Mouse (Mus musculus): ENCODE measurements around the gene Fam171a2. TPM values are rescaled to one million over a fixed set of nuclear protein-coding genes. Genes with fewer than 3 reads are reported as not detected.
A peak's percentile ranks its signal among the peaks of the same experiment; 100 is the strongest.

Gene Fam171a2
- polyA plus RNA-seq, 1 experiment, result 0.65 TPM

DNA sequence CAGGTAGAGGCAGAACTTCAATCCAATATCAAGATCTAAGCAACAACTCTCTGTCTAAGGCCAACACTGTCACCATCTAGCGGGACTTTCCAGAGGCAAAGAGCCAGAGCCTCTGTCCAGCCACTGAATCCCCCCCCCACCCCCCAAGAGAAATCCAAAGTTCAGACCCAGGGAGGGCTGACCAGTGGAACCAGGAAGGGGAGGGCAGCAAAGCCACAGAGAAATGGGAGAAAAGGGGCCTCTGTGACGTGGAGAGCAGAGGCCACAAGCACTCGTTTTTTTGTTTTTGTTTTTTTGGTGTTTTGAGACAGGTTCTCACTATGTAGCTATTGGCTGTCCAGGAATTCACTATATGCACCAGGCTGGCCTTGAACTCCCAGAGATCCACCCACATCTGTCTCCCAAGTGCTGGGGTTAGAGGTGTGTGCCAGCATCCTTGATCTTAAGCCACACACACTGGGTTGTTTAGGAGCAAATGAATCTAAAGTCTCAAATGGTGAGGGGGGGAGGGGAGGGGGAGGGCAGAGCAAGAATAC lies 37.6 kb downstream of the Fam171a2 start:
- Histone ChIP-seq H3K27ac (ENCODE audit: control insufficient read depth, insufficient read depth, low read depth, low read length, poor library complexity) (no peak overlapping the region), H3K4me1 (ENCODE audit: control insufficient read depth, insufficient read depth, low read length) (peaks cover 2% of the 10 kb centered on the region; the same call in 1 of the 2 replicates), H3K4me3 (replicated peaks; ENCODE audit: control insufficient read depth, low read depth, low read length) (no peak overlapping the region)
- WGBS, result 76% methylated on average over 3 of the region's 3 CpGs
- no peak for TF ChIP-seq CTCF (IDR thresholded peaks at IDR 0.05; ENCODE audit: control insufficient read depth, insufficient read depth, low read length)
- no peak for TF ChIP-seq POLR2A (IDR thresholded peaks at IDR 0.05; ENCODE audit: borderline replicate concordance, control insufficient read depth, low read depth, low read length)

DNA sequence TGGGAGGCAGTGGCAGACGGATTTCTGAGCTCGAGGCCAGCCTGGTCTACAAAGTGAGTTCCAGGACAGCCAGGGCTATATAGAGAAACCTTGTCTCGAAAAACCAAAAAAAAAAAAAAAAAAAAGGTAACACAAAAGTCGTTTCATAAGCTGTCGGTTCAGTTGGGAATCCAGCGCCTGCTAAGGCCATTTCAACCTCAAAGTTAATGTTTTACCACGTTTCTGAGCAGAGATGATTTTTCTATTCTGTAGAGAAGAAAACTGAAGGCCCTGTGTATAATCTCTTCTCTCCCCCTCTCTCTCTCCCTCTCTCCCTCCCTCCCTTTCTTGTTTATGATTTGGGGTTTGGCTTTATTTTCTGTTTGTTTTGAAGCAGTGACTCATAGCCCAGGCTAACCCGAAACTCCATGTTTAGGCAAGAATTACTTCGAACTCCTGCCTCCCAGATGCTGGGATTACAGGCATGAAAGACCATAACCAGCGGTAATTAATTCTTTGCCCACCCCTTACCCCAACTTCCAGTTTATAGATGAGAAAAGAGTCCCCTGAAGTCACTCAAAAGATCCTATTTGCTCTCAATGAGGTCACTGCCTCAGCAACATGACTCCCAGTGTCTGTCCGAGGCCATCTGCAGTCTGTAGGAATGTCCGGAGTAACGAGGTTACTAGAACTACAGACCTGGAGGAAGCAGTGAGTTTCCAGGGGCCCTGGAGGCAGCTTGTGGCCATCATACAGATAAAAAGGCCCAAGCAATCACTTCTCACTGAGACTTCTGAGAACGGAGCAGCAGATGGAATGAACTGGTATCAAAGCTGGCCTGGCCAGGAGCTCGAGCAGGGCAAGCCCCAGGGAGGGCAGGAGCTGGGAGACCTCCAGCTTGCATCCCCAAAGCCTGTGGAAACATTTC lies 38.3 kb downstream of the Fam171a2 start:
- TF ChIP-seq CTCF (IDR thresholded peaks at IDR 0.05; ENCODE audit: control insufficient read depth, insufficient read depth, low read length) (no peak), POLR2A (IDR thresholded peaks at IDR 0.05; ENCODE audit: borderline replicate concordance, control insufficient read depth, low read depth, low read length) (no peak)

DNA sequence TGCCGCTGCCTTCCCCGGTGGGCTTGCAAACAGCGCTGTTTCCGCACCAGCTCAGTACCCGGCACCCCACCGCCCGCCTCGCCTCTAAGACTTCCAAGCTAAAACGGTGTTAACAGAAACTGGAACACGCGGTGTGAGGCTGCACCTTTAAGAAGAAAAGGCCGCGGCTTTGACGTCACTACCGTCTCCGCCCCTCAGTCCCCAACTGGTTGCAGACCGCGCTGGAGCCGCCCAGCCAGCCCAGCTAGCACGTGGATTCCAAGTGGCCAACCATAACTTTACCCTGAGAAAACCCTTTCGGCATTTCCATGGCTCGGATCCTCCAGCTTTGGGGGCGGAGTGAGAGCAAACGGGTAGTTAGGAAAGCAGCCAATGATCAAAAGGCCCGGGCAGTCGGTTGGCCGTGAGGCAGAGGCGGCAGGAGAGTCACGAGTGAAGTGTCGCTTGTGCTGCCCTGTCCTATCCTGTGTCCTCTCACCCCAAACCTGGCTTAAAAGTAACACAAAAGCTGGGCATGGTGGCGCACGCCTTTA lies 39.1 kb downstream of the Fam171a2 start:
- no peak for TF ChIP-seq CTCF (IDR thresholded peaks at IDR 0.05; ENCODE audit: control insufficient read depth, insufficient read depth, low read length)
- TF ChIP-seq POLR2A (IDR thresholded peaks at IDR 0.05; ENCODE audit: borderline replicate concordance, control insufficient read depth, low read depth, low read length), result peak; percentile 60
- H3K27ac ChIP-seq (ENCODE audit: control insufficient read depth, insufficient read depth, low read depth, low read length, poor library complexity), result peak overlapping the region; percentile 85
- H3K4me1 ChIP-seq (ENCODE audit: control insufficient read depth, insufficient read depth, low read length), result peaks cover 2% of the 10 kb centered on the region; the same call in 1 of the 2 replicates
- under 1% methylated on average over 32 of the region's 32 CpGs for WGBS
- peak overlapping the region; percentile 67 for H3K4me3 ChIP-seq (replicated peaks; ENCODE audit: control insufficient read depth, low read depth, low read length)

More for the DNA sequence above, 38.3 kb downstream of the Fam171a2 start:
- 44% methylated on average over 15 of the region's 15 CpGs for WGBS
- Histone ChIP-seq H3K27ac (ENCODE audit: control insufficient read depth, insufficient read depth, low read depth, low read length, poor library complexity) (peak overlapping the region; percentile 85), H3K4me3 (replicated peaks; ENCODE audit: control insufficient read depth, low read depth, low read length) (peak overlapping the region; percentile 67), H3K4me1 (ENCODE audit: control insufficient read depth, insufficient read depth, low read length) (peaks cover 2% of the 10 kb centered on the region; the same call in 1 of the 2 replicates)

DNA sequence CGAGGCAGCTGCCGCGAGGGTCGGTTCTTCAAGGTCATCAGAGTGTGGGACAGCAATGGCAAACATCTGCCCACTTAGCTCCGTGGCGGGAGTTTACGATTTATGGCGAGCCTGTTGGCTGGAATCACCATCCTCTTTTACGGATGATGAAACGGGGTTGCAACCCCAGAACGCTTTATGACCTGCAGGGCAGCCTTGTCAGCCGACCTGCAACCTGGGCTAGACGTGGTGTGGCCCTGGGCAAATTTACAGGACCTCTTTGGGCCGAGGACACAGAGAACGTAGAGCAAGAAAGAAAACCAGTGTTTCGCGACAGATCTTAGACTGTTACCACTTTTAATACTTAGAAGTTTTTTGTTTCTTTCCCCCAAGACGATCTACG lies 39.7 kb downstream of the Fam171a2 start, which contains the start of gene Slc25a39:
Gene Slc25a39 (minus strand): TSS at position 113 of the 382 bp plus-strand sequence.
- H3K27ac ChIP-seq (ENCODE audit: control insufficient read depth, insufficient read depth, low read depth, low read length, poor library complexity), result peak within 1 kb of the TSS; percentile 85
- under 1% methylated on average over 19 of the region's 19 CpGs for WGBS

DNA sequence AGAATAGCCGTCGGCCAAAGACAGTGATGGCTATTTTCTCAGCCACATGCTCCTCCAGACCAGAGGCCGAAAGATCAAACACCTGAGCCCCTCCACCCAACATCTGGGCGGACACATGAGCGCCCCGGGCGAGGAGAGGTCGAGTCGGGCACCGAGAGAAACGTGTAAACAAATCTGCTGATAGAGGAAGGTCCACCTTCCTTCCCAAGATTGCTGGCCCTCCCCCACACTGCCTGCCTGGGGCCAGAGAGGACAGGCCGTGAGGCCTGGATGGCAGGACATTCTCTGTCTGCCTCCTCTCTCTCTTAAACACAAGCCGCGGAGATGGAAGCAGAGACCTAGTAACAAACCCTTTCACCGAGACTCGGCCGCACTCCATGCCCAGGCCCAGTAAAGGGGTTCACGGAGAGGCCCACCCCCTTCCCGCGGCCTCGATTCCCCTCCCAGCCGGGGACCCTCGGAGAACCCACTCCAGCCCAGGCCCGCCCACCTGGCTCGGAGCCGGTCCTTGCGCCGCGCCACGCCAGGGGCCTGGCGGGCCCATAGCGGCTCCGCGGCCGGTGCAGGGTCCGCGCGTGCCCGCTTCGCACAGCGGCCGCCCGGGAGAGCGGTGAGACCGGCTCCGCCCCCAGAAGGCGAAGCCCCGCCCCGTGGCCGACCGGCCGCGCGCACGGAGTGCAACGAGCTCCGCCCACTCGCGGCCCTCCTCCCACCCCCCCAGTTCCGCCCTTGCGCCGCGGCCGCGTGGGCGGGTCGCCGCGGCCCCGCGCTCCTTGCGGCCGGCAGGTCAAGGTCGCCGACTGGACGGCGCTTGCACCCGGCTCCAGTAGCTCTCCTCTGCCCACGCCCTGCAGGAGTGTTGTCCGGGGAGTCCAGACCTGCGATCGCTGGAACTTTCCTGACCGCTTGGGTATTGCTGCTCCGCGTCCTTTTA lies 40.3 kb downstream of the Fam171a2 start:
- under 1% methylated on average over 85 of the region's 85 CpGs for WGBS
- H3K4me3 ChIP-seq (replicated peaks; ENCODE audit: control insufficient read depth, low read depth, low read length), result peak overlapping the region; percentile 84

More for the DNA sequence above, 39.7 kb downstream of the Fam171a2 start, which contains the start of gene Slc25a39:
- Histone ChIP-seq H3K4me3 (replicated peaks; ENCODE audit: control insufficient read depth, low read depth, low read length) (peak within 1 kb of the TSS; percentile 84), H3K4me1 (ENCODE audit: control insufficient read depth, insufficient read depth, low read length) (peaks cover 2% of the 10 kb centered on the region; the same call in 1 of the 2 replicates)
- TF ChIP-seq POLR2A (IDR thresholded peaks at IDR 0.05; ENCODE audit: borderline replicate concordance, control insufficient read depth, low read depth, low read length) (no peak), CTCF (IDR thresholded peaks at IDR 0.05; ENCODE audit: control insufficient read depth, insufficient read depth, low read length) (no peak)

DNA sequence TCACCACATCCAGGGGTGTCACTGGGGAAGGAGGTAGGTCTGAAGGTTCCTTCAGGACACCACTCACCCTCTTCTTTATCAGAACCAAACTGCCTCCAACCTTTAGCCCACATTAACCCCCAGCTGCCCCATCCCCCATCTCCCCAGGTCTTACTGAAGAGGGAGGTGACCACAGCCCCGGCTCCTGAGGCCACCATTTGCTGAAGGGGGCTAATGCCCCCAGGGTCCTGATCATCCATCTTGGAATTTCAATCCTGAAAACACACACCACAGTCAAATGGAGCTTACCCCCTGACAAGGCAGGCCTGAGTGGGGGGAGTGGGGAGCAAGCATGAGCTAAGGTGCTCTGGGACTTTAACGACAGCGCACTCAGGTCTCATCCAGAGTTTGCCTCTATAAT lies 41.1 kb downstream of the Fam171a2 start:
- Histone ChIP-seq H3K4me1 (ENCODE audit: control insufficient read depth, insufficient read depth, low read length) (peaks cover 2% of the 10 kb centered on the region; the same call in 1 of the 2 replicates), H3K4me3 (replicated peaks; ENCODE audit: control insufficient read depth, low read depth, low read length) (peak overlapping the region; percentile 67), H3K27ac (ENCODE audit: control insufficient read depth, insufficient read depth, low read depth, low read length, poor library complexity) (peak overlapping the region; percentile 31; the same call in 1 of the 2 replicates)
- TF ChIP-seq POLR2A (IDR thresholded peaks at IDR 0.05; ENCODE audit: borderline replicate concordance, control insufficient read depth, low read depth, low read length) (no peak), CTCF (IDR thresholded peaks at IDR 0.05; ENCODE audit: control insufficient read depth, insufficient read depth, low read length) (no peak)
- 40% methylated on average over 3 of the region's 3 CpGs for WGBS

More for the DNA sequence above, 40.3 kb downstream of the Fam171a2 start:
- peak overlapping the region; percentile 35 for H3K27ac ChIP-seq (ENCODE audit: control insufficient read depth, insufficient read depth, low read depth, low read length, poor library complexity)
- peaks cover 2% of the 10 kb centered on the region; the same call in 1 of the 2 replicates for H3K4me1 ChIP-seq (ENCODE audit: control insufficient read depth, insufficient read depth, low read length)
- TF ChIP-seq CTCF (IDR thresholded peaks at IDR 0.05; ENCODE audit: control insufficient read depth, insufficient read depth, low read length), result no peak
- TF ChIP-seq POLR2A (IDR thresholded peaks at IDR 0.05; ENCODE audit: borderline replicate concordance, control insufficient read depth, low read depth, low read length), result peak; percentile 72; the same call in 1 of the 2 replicates

DNA sequence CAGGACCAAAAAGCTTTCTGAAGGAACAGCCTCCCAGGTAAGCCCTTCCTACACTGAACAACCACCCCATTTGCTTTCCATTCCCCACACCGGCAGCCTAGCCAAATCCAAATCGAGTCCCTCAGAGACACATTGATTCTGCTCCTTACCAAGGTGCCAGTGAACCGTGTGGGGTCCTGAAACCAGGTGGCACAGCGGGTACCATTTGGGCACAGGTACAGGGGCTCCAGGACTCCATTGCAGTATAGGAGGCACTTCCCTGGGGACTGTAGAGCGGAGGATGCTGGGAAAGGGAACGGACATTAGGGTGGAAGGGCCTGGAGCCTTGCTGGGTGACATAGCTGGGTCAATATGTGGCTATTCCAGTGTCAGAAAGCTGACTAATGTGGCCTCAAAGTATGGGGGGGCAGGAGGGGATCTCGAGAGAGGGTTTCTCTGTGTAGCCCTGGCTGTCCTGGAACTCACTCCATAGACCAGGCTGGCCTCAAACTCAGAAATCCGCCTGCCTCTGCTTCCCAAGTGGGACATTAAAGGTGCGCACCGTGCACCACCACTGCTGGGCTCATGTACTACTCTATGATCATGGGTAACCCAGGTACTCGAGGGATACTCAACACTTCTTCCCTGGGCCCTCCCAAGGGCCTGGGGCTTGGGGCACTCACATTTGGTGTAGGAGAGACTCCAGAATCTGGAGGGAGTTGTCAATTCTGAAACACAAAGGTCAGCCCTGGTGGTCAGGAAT lies 41.8 kb downstream of the Fam171a2 start:
- 83% methylated on average over 11 of the region's 11 CpGs for WGBS
- no peaks in the 10 kb centered on the region; the same call in 1 of the 2 replicates for H3K4me1 ChIP-seq (ENCODE audit: control insufficient read depth, insufficient read depth, low read length)
- peak overlapping the region; percentile 67 for H3K4me3 ChIP-seq (replicated peaks; ENCODE audit: control insufficient read depth, low read depth, low read length)
- no peak overlapping the region for H3K27ac ChIP-seq (ENCODE audit: control insufficient read depth, insufficient read depth, low read depth, low read length, poor library complexity)
- TF ChIP-seq CTCF (IDR thresholded peaks at IDR 0.05; ENCODE audit: control insufficient read depth, insufficient read depth, low read length), result no peak
- no peak for TF ChIP-seq POLR2A (IDR thresholded peaks at IDR 0.05; ENCODE audit: borderline replicate concordance, control insufficient read depth, low read depth, low read length)

All from bone marrow, adult 2 months (tissue).